Mouse (Mus musculus) neural tube, embryonic 14.5 days (tissue): Measurements from ENCODE around the gene Pex14. TPM values are rescaled to one million over a fixed set of nuclear protein-coding genes. Genes with fewer than 3 reads are reported as not detected.

ENCODE experiments used
- ATAC-seq: fragments of 200-750 bp; cut with Nextera tagmentation; 2 replicates; pipeline ENCODE4 v1.8.0; 2017; ENCODE audit warnings: low read depth, mild to moderate bottlenecking, moderate TSS enrichment, moderate library complexity
- H3K27ac ChIP-seq: fragments of 300-500 bp; sonication (generic); 2 replicates; pipeline ENCODE4 v1.5.1; 2014; ENCODE audit warnings: low read depth, mild to moderate bottlenecking, control low read depth, low read length, moderate library complexity, mixed read lengths
- H3K27me3 ChIP-seq: fragments of 300-500 bp; sonication (generic); 2 replicates; pipeline ENCODE4 v1.6.1; 2014; ENCODE audit warnings: low read length; ENCODE audit not compliant: control insufficient read depth, insufficient read depth
- H3K36me3 ChIP-seq: fragments of 300-500 bp; sonication (generic); 2 replicates; pipeline ENCODE4 v1.6.1; 2014; ENCODE audit warnings: low read length, mixed read lengths; ENCODE audit not compliant: control insufficient read depth, insufficient read depth
- H3K4me1 ChIP-seq: fragments of 300-500 bp; sonication (generic); 2 replicates; pipeline ENCODE4 v1.6.1; 2014; ENCODE audit warnings: low read length; ENCODE audit not compliant: control insufficient read depth, insufficient read depth
- H3K4me2 ChIP-seq: fragments of 300-500 bp; sonication (generic); 2 replicates; pipeline ENCODE4 v1.6.1; 2014; ENCODE audit warnings: mild to moderate bottlenecking, low read depth, low read length, control low read depth
- H3K4me3 ChIP-seq: fragments of 300-500 bp; sonication (generic); 2 replicates; pipeline ENCODE4 v1.5.1; 2014; ENCODE audit warnings: low read depth, low read length, control low read depth, mixed read lengths
- H3K9ac ChIP-seq: fragments of 300-500 bp; sonication (generic); replicated peaks from 2 replicates; pipeline ENCODE4 v1.6.1; 2014; ENCODE audit warnings: low read depth, mild to moderate bottlenecking, control low read depth, low read length, mixed read lengths
- H3K9me3 ChIP-seq: fragments of 300-500 bp; sonication (generic); 2 replicates; pipeline ENCODE4 v1.6.1; 2016; ENCODE audit warnings: low read length; ENCODE audit not compliant: control insufficient read depth
- WGBS: fragments of 180-500 bp; shearing (Covaris S2); extraction: QIAGEN DNeasy Blood & Tissue Kit; methylation state at CpG from one replicate; pipeline ENCODE4 v1.1.7; 2014; 5-methylcytosine and 5-hydroxymethylcytosine counted together
- polyA plus RNA-seq: library from polyadenylated mRNA; unstranded; fragments of >200 nt; fragmentation: Nextera tagmentation; extraction: Ambion mirVana; gene quantifications from 2 replicates; pipeline ENCODE4 v1.2.1, GENCODE M21; 2014

Pex14 gene
- polyA plus RNA-seq, 1 experiment from 2014 or later: 40.9 TPM

GRCm38 (mm10) chr4:148933109-148933508, 166.6 kb downstream of the Pex14 start:
- 92% methylated on average over 13 of the region's 13 CpGs for whole genome bisulfite sequencing
- peaks cover 11% of the 10 kb centered on the region for H3K4me1 ChIP-seq
- H3K27ac ChIP-seq: no peak overlapping the region
- H3K4me2 ChIP-seq: no peak overlapping the region
- ATAC-seq: no peak
- H3K9me3 ChIP-seq: no peaks in the 10 kb centered on the region
- no peak overlapping the region for H3K9ac ChIP-seq
- no peaks in the 10 kb centered on the region for H3K27me3 ChIP-seq
- 0 out of 2 replicates have a peak, but pooled peaks cover under 1% of the 10 kb centered on the region for H3K36me3 ChIP-seq
- H3K4me3 ChIP-seq: no peak overlapping the region

- Histone ChIP-seq H3K27ac (peak overlapping the region; percentile 70), H3K4me1 (peaks cover 27% of the 10 kb centered on the region), H3K9ac (0 out of 2 replicates have a peak overlapping the region, but pooled peaks have one; percentile 25), H3K4me3 (no peak overlapping the region), H3K27me3 (no peaks in the 10 kb centered on the region), H3K36me3 (no peaks in the 10 kb centered on the region), H3K4me2 (no peak overlapping the region), H3K9me3 (no peaks in the 10 kb centered on the region)
- WGBS: 55% methylated on average over 9 of the region's 9 CpGs
- no peak for ATAC-seq
Measured at GRCm38 (mm10) chr4:148930721-148931229, 168.9 kb downstream of the Pex14 start.

- H3K4me1 ChIP-seq: peaks cover 38% of the 10 kb centered on the region
- H3K27ac ChIP-seq: no peak overlapping the region
- no peak for ATAC-seq
Measured at GRCm38 (mm10) chr4:148928876-148929275, 170.8 kb downstream of the Pex14 start.

GRCm38 (mm10) chr4:148928316-148928715, 171.4 kb downstream of the Pex14 start:
- no peak overlapping the region for H3K9ac ChIP-seq

More at GRCm38 (mm10) chr4:148928876-148929275, 170.8 kb downstream of the Pex14 start:
- H3K27me3 ChIP-seq: no peaks in the 10 kb centered on the region
- WGBS: 86% methylated on average over 16 of the region's 16 CpGs
- H3K36me3 ChIP-seq: no peaks in the 10 kb centered on the region
- H3K4me2 ChIP-seq: no peak overlapping the region
- H3K9me3 ChIP-seq: no peaks in the 10 kb centered on the region
- no peak overlapping the region for H3K4me3 ChIP-seq
- no peak overlapping the region for H3K9ac ChIP-seq

GRCm38 (mm10) chr4:148926459-148926858, 173.2 kb downstream of the Pex14 start:
- Histone ChIP-seq H3K27me3 (no peaks in the 10 kb centered on the region), H3K4me1 (peaks cover 62% of the 10 kb centered on the region), H3K36me3 (no peaks in the 10 kb centered on the region), H3K9ac (no peak overlapping the region), H3K9me3 (no peaks in the 10 kb centered on the region), H3K4me3 (no peak overlapping the region), H3K4me2 (no peak overlapping the region), H3K27ac (no peak overlapping the region)
- WGBS: 19% methylated on average over 8 of the region's 8 CpGs
- ATAC-seq: no peak

More at GRCm38 (mm10) chr4:148928316-148928715, 171.4 kb downstream of the Pex14 start:
- Histone ChIP-seq H3K27me3 (no peaks in the 10 kb centered on the region), H3K4me1 (peaks cover 44% of the 10 kb centered on the region), H3K4me2 (no peak overlapping the region), H3K4me3 (no peak overlapping the region), H3K9me3 (no peaks in the 10 kb centered on the region), H3K36me3 (no peaks in the 10 kb centered on the region), H3K27ac (no peak overlapping the region)
- ATAC-seq: no peak
- WGBS: 71% methylated on average over 9 of the region's 9 CpGs

- 34% methylated on average over 18 of the region's 18 CpGs for WGBS
Measured at GRCm38 (mm10) chr4:148925589-148926359, 173.9 kb downstream of the Pex14 start.

GRCm38 (mm10) chr4:148923976-148924375, 175.7 kb downstream of the Pex14 start:
- Histone ChIP-seq H3K4me2 (no peak overlapping the region), H3K27ac (peak overlapping the region; percentile 62), H3K36me3 (no peaks in the 10 kb centered on the region), H3K4me3 (no peak overlapping the region), H3K27me3 (no peaks in the 10 kb centered on the region), H3K4me1 (peaks cover 73% of the 10 kb centered on the region), H3K9ac (no peak overlapping the region), H3K9me3 (no peaks in the 10 kb centered on the region)
- no peak for ATAC-seq
- WGBS: 50% methylated on average over 8 of the region's 8 CpGs

More at GRCm38 (mm10) chr4:148925589-148926359, 173.9 kb downstream of the Pex14 start:
- Histone ChIP-seq H3K4me3 (no peak overlapping the region), H3K4me1 (peaks cover 66% of the 10 kb centered on the region), H3K27ac (no peak overlapping the region), H3K4me2 (0 out of 2 replicates have a peak overlapping the region, but pooled peaks have one; percentile 8), H3K9me3 (no peaks in the 10 kb centered on the region), H3K9ac (no peak overlapping the region), H3K27me3 (no peaks in the 10 kb centered on the region), H3K36me3 (no peaks in the 10 kb centered on the region)
- no peak for ATAC-seq

- H3K4me3 ChIP-seq: no peak overlapping the region
- H3K9me3 ChIP-seq: no peaks in the 10 kb centered on the region
- no peak overlapping the region for H3K9ac ChIP-seq
- H3K27ac ChIP-seq: peak overlapping the region; percentile 62
- H3K27me3 ChIP-seq: no peaks in the 10 kb centered on the region
- H3K4me1 ChIP-seq: peaks cover 78% of the 10 kb centered on the region
- no peaks in the 10 kb centered on the region for H3K36me3 ChIP-seq
- no peak overlapping the region for H3K4me2 ChIP-seq
- 27% methylated on average over 9 of the region's 9 CpGs for WGBS
- no peak for ATAC-seq
Measured at GRCm38 (mm10) chr4:148923414-148923813, 176.3 kb downstream of the Pex14 start.

GRCm38 (mm10) chr4:148922221-148922700, 177.4 kb downstream of the Pex14 start:
- Histone ChIP-seq H3K36me3 (no peaks in the 10 kb centered on the region), H3K4me3 (no peak overlapping the region), H3K4me1 (peaks cover 80% of the 10 kb centered on the region), H3K9me3 (no peaks in the 10 kb centered on the region), H3K27me3 (0 out of 2 replicates have a peak, but pooled peaks cover 4% of the 10 kb centered on the region), H3K9ac (0 out of 2 replicates have a peak overlapping the region, but pooled peaks have one; percentile 11), H3K27ac (peak overlapping the region; percentile 85), H3K4me2 (peak overlapping the region; percentile 35; the same call in 1 of the 2 replicates)
- WGBS: 4% methylated on average over 16 of the region's 16 CpGs
- peak; percentile 22; the same call in 1 of the 2 replicates for ATAC-seq
